Mouse (Mus musculus): ENCODE results near the gene Ric1.

- TF ChIP-seq CTCF (IDR thresholded peaks at IDR 0.05) = no peak
- TF ChIP-seq POLR2A (IDR thresholded peaks at IDR 0.05; ENCODE audit: insufficient read depth, low read depth, low read length) = no peak
- TF ChIP-seq EP300 (IDR thresholded peaks at IDR 0.05; ENCODE audit: insufficient read depth, low read depth, low read length) = no peak
These were observed 29.0 kb downstream of the Ric1 start for GRCm38 (mm10) chr19:29551128-29551527.

Measured in heart, adult 2 months (tissue).